Mouse (Mus musculus) CD8-positive naive resting alpha-beta T cell, adult 2 months (primary cell): ENCODE results near the gene Entpd8.

Experiments used
- DNase-seq, 2 experiments: peaks; one replicate each; pipeline ENCODE4 v3.0.0; 2022; ENCODE audit warnings: low read depth in 2 of 2, low spot score in 2 of 2

The Entpd8 gene

GRCm38 (mm10) chr2:25080076-25080475 lies at the start of gene Entpd8:
Gene Entpd8 (plus strand): TSS chr2:25080304.
- no peak for DNase-seq

- DNase-seq: no peak
Observed at GRCm38 (mm10) chr2:25034994-25035393, 45.1 kb upstream of the Entpd8 start.

GRCm38 (mm10) chr2:25040089-25040488 lies 40.0 kb upstream of the Entpd8 start:
- DNase-seq: no peak

GRCm38 (mm10) chr2:25050921-25051320 lies 29.2 kb upstream of the Entpd8 start:
- no peak for DNase-seq

- no peak for DNase-seq
Observed at GRCm38 (mm10) chr2:25051450-25051849, 28.7 kb upstream of the Entpd8 start.

GRCm38 (mm10) chr2:25053101-25053500 lies 27.0 kb upstream of the Entpd8 start:
- DNase-seq: no peak

GRCm38 (mm10) chr2:25054221-25055067 lies 25.7 kb upstream of the Entpd8 start, which contains the start of gene Nsmf:
Gene Nsmf (plus strand): TSS chr2:25054355.
- DNase-seq: peak; percentile 53 to 74

GRCm38 (mm10) chr2:25055068-25055405 lies 25.1 kb upstream of the Entpd8 start:
- no peak for DNase-seq

GRCm38 (mm10) chr2:25055409-25056155 lies 24.5 kb upstream of the Entpd8 start:
- DNase-seq: no peak

- DNase-seq: no peak
Observed at GRCm38 (mm10) chr2:25058926-25059325, 21.2 kb upstream of the Entpd8 start.

- DNase-seq: no peak
Observed at GRCm38 (mm10) chr2:25063523-25063922, 16.6 kb upstream of the Entpd8 start.

- no peak for DNase-seq
Observed at GRCm38 (mm10) chr2:25064285-25064684, 15.8 kb upstream of the Entpd8 start.

GRCm38 (mm10) chr2:25065537-25065936 lies 14.6 kb upstream of the Entpd8 start:
- DNase-seq: no peak

GRCm38 (mm10) chr2:25066552-25066951 lies 13.6 kb upstream of the Entpd8 start:
- no peak for DNase-seq

- no peak for DNase-seq
Observed at GRCm38 (mm10) chr2:25069537-25069936, 10.6 kb upstream of the Entpd8 start.

GRCm38 (mm10) chr2:25072398-25072797 lies 7.7 kb upstream of the Entpd8 start:
- DNase-seq: no peak

- no peak for DNase-seq
Observed at GRCm38 (mm10) chr2:25075506-25075905, 4.6 kb upstream of the Entpd8 start.

- DNase-seq: no peak
Observed at GRCm38 (mm10) chr2:25078967-25079366, 1.1 kb upstream of the Entpd8 start.

GRCm38 (mm10) chr2:25083697-25084096 lies 3.6 kb downstream of the Entpd8 start:
- DNase-seq: no peak

- DNase-seq: no peak
Observed at GRCm38 (mm10) chr2:25085571-25085970, 5.5 kb downstream of the Entpd8 start.

GRCm38 (mm10) chr2:25087842-25088241 lies 7.7 kb downstream of the Entpd8 start:
- no peak for DNase-seq

GRCm38 (mm10) chr2:25088636-25089035 lies 8.5 kb downstream of the Entpd8 start:
- no peak for DNase-seq
